Mouse (Mus musculus): ENCODE results near the gene 2610507B11Rik. TPM values are rescaled to one million over a fixed set of nuclear protein-coding genes. Genes with fewer than 3 reads are reported as not detected.

The 2610507B11Rik gene
- total RNA-seq, 2 experiments from 2014 or later = 23.6 to 36.3 TPM

- no peak for ATAC-seq (replicated peaks; ENCODE audit: low FRiP score, poor library complexity, severe bottlenecking)
Measured at GRCm38 (mm10) chr11:78278853-78279252, 17.3 kb downstream of the 2610507B11Rik start.

DNA sequence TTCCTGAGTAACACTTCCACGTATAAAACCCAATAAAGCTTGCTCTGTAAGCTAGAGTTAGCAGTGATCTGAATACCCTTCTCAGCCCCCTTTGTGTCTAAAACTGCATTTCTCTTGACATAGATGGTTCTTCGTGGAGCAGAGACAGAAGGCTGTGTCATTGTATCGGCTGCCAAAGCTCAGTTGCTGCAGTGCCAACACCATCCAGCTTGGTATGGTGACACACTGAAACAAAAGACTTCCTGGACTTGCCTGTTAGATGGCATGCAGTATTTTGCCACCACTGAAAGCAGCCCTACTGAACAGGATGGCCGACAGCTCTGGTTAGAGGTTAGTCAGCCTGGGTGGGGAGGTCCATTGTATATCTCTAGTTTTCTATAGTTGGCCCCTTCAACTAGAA, 18.0 kb downstream of the 2610507B11Rik start:
- no peak for ATAC-seq (replicated peaks; ENCODE audit: low FRiP score, poor library complexity, severe bottlenecking)

- no peak for ATAC-seq (replicated peaks; ENCODE audit: low FRiP score, poor library complexity, severe bottlenecking)
Measured at GRCm38 (mm10) chr11:78289146-78289763, 27.7 kb downstream of the 2610507B11Rik start.

GRCm38 (mm10) chr11:78290654-78291053, 29.1 kb downstream of the 2610507B11Rik start, which contains the start of gene BC030499:
Gene BC030499 (plus strand): TSS chr11:78290841.
- no peak for ATAC-seq (replicated peaks; ENCODE audit: low FRiP score, poor library complexity, severe bottlenecking)

- ATAC-seq (replicated peaks; ENCODE audit: low FRiP score, poor library complexity, severe bottlenecking) = no peak
Measured at GRCm38 (mm10) chr11:78294585-78294984, 33.0 kb downstream of the 2610507B11Rik start.

- no peak for ATAC-seq (replicated peaks; ENCODE audit: low FRiP score, poor library complexity, severe bottlenecking)
Measured at GRCm38 (mm10) chr11:78300917-78301316, 39.4 kb downstream of the 2610507B11Rik start.

DNA sequence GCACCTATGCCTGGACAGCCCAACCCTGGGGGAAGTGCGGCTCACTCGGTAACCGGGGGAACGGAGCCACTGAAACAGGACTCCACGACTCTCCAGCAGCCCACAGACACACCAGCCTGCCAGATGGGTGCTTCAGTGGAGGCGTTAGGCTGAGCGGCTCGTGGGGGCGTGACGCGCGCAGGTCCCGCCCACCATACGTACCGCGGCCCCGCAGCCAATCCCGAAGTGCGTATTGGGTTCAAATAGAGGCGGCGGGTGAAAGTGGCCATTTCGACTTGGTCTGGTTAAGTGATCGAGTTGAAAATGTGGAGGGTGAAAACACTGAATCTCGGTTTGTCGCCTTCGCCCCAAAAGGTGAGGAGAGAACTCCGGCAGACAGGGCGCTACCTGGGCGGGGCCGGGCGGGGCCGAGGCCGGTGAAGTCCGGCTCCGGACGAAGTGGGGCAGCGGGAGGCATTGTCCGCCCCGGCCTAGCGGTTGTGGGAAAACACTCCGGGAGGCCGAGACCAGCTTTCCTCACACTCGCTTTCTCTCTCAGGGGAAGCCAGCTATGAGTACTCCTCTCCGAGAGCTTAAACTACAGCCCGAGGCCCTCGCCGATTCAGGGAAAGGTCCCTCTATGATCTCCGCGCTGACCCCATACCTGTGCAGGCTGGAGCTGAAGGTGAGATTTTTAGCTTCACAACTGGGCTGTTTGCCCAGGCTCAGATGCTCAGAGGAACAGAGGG, 40.0 kb downstream of the 2610507B11Rik start, which contains the start of gene Spag5:
TSS of gene Spag5 (plus strand) at position 173 of the 728 bp plus-strand sequence.
- peak; percentile 99 for ATAC-seq (replicated peaks; ENCODE audit: low FRiP score, poor library complexity, severe bottlenecking)

- ATAC-seq (replicated peaks; ENCODE audit: low FRiP score, poor library complexity, severe bottlenecking) = no peak
Measured at GRCm38 (mm10) chr11:78305272-78305671, 43.7 kb downstream of the 2610507B11Rik start.

GRCm38 (mm10) chr11:78310861-78311511, 49.4 kb downstream of the 2610507B11Rik start:
- no peak for ATAC-seq (replicated peaks; ENCODE audit: low FRiP score, poor library complexity, severe bottlenecking)

GRCm38 (mm10) chr11:78313662-78314061, 52.1 kb downstream of the 2610507B11Rik start:
- ATAC-seq (replicated peaks; ENCODE audit: low FRiP score, poor library complexity, severe bottlenecking) = no peak

GRCm38 (mm10) chr11:78318411-78318810, 56.9 kb downstream of the 2610507B11Rik start:
- no peak for ATAC-seq (replicated peaks; ENCODE audit: low FRiP score, poor library complexity, severe bottlenecking)

DNA sequence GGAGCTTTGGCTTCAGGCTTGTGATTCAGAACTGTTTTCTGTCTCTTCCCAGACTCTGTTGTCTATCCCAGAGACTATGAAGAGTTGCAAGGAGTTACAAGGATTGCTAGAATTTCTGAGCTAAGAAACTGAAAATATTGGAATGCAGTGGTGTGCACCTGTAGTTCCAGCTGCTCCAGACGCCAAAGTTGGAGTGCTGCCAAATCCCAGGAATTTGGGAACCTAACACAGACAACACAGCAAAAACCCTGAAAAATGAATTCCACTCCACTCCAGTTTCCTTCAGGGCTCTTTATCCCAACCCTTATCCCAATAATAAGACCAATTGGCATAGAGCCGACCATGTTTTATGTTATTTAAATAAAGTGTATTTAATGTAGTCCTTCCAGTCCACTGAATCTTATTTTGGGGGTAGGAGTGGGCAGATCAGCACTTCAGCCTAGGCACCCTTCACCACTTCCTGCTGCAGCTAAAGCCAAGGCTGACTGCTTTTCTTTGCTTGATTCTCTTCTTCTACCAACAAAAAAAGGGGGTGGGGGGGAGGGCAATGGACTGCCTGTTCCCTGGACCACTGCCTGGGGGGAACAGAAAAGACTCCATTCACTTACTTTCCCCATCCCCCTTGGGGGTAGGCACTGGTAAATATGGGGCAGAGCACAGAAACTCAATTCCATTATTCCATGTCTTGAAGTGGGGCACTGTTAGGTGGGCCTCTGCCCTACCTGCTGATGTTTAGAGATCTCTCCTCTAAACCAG, 60.7 kb downstream of the 2610507B11Rik start:
- no peak; the same call in 1 of the 2 replicates for ATAC-seq (replicated peaks; ENCODE audit: low FRiP score, poor library complexity, severe bottlenecking)

- peak; percentile 96 for ATAC-seq (replicated peaks; ENCODE audit: low FRiP score, poor library complexity, severe bottlenecking)
Measured at GRCm38 (mm10) chr11:78322860-78323259, 61.3 kb downstream of the 2610507B11Rik start, which contains the start of gene Aldoc. Gene Aldoc (plus strand): TSS chr11:78322968.

DNA sequence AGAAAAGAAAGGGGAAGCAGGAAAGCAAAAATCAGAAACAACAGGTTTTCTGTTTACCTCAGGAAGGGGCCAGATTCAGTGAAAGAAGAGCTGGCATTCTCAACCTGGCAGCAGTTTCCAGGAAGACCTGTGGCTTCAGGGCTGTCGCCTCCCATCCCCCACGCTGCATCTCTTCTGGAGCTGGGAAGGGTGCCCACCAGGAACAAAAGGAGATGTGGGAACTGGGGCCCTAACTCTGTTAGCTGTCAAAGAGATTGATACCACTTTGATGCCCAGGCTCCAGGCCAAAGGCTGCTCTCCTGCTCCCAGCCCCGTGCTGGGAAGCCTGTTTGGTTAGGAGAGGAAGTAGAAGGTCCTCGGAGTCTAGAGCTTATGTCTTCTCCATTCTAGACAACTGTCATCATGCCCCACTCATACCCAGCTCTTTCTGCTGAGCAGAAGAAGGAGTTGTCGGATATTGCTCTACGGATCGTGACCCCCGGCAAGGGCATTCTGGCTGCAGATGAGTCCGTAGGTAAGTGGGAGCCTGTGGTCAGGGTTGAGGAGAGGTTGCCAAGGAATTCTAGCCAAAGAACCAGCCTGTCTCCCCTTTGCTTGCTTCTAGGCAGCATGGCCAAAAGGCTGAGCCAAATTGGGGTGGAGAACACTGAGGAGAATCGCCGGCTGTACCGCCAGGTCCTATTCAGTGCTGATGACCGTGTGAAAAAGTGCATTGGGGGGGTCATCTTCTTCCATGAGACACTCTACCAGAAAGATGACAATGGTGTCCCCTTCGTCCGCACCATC, 62.6 kb downstream of the 2610507B11Rik start:
- ATAC-seq (replicated peaks; ENCODE audit: low FRiP score, poor library complexity, severe bottlenecking) = no peak

DNA sequence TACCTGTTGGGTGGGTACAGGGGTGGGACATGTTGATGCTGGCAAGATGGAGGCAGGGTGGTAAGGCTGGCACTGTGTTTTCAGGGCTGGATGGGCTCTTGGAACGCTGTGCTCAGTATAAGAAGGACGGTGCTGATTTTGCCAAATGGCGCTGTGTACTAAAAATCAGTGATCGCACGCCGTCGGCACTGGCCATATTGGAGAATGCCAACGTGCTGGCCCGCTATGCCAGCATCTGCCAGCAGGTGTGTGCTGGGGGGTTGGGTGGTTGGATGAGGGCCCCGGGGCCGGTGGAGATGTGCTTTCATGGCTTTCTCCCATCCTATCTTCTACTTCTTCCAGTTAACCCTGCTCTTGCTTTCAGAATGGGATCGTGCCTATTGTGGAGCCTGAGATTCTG, 63.4 kb downstream of the 2610507B11Rik start:
- ATAC-seq (replicated peaks; ENCODE audit: low FRiP score, poor library complexity, severe bottlenecking) = no peak

- ATAC-seq (replicated peaks; ENCODE audit: low FRiP score, poor library complexity, severe bottlenecking) = no peak
Measured at GRCm38 (mm10) chr11:78327215-78327614, 65.7 kb downstream of the 2610507B11Rik start.

- peak; percentile 99 for ATAC-seq (replicated peaks; ENCODE audit: low FRiP score, poor library complexity, severe bottlenecking)
Measured at GRCm38 (mm10) chr11:78327634-78328511, 66.3 kb downstream of the 2610507B11Rik start, which contains the start of gene Pigs. Gene Pigs (plus strand): TSS chr11:78328415.

DNA sequence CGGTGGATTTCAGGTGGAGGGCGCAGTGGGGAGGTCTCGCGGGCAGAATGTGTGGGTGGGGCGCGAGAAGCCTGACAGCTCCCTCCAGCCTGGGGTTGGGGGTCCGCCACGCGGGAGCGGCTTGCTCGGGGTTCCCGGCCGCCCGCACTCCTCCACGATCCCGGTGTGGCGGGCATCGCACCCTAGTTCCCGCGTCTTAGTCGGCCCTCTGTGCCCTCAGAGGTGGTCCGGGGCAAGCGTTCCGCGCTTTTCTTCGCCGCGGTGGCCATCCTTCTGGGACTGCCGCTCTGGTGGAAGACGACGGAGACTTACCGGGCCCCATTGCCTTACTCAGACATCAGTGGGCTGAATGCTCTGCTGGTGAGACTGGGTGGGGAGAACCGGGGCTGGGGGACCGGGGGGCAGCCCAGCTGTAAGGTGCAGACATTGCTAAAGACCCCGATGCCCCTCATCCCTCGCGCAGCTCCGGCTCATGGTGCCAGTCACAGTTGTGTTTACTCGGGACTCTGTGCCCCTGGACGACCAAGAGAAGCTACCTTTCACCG, 67.0 kb downstream of the 2610507B11Rik start:
- peak; percentile 31 for ATAC-seq (replicated peaks; ENCODE audit: low FRiP score, poor library complexity, severe bottlenecking)
